Mouse (Mus musculus): Measurements from ENCODE around the gene Gadl1.

DNA sequence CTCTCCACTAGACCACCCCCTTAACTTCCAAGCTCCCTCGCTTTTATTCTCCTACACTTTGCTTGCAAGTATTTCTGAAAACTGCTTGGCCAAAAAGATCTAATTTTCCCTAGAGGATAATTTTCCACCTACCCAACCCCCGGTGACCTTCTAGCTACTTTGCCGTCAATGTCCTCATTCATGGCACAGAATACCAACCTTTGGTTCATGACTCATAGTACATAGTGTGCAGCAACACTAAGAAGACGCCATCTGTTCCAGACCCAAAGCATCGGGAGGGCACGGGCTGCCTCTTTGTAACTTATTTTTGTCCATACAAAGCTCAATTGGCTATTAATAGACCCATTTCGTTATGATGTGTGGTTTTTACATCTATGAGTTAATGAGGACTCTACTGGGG lies 55.8 kb downstream of the Gadl1 start:
- TF ChIP-seq CTCF (IDR thresholded peaks at IDR 0.05; ENCODE audit: low read depth, low read length) (no peak), TAL1 (conservative IDR thresholded peaks at IDR 0.05; ENCODE audit: low read depth, low read length) (no peak), GATA1 (IDR thresholded peaks at IDR 0.05; ENCODE audit: borderline replicate concordance, low read length) (no peak), POLR2AphosphoS5 (IDR thresholded peaks at IDR 0.05; ENCODE audit: insufficient replicate concordance, low read depth, low read length) (no peak)

Measured in G1E (cell line).